Mouse (Mus musculus) lung, embryonic 15.5 days (tissue): ENCODE results near the gene Grik3. TPM values are rescaled to one million over a fixed set of nuclear protein-coding genes. Genes with fewer than 3 reads are reported as not detected.
A peak's percentile ranks its signal among the peaks of the same experiment; 100 is the strongest.

Experiments
- ATAC-seq: fragments of 200-750 bp; cut with Nextera tagmentation; 2 replicates; pipeline ENCODE4 v1.8.0; 2017; ENCODE audit warnings: moderate number of reproducible peaks, borderline replicate concordance; ENCODE audit not compliant: low FRiP score, low TSS enrichment; ENCODE audit errors: extremely low read depth
- H3K27ac ChIP-seq: fragments of 300-500 bp; sonication (generic); 2 replicates; pipeline ENCODE4 v1.5.1; 2015; ENCODE audit warnings: moderate library complexity, mild to moderate bottlenecking, inconsistent platforms
- H3K27me3 ChIP-seq: fragments of 300-500 bp; sonication (generic); 2 replicates; pipeline ENCODE4 v1.6.1; 2015; ENCODE audit warnings: inconsistent platforms
- H3K36me3 ChIP-seq: fragments of 300-500 bp; sonication (generic); 2 replicates; pipeline ENCODE4 v1.6.1; 2015; ENCODE audit warnings: inconsistent platforms
- H3K4me1 ChIP-seq: fragments of 300-500 bp; sonication (generic); 2 replicates; pipeline ENCODE4 v1.6.1; 2015; ENCODE audit warnings: inconsistent platforms
- H3K4me2 ChIP-seq: fragments of 300-500 bp; sonication (generic); 2 replicates; pipeline ENCODE4 v1.6.1; 2015; ENCODE audit warnings: inconsistent platforms, mild to moderate bottlenecking, moderate library complexity
- H3K4me3 ChIP-seq: fragments of 300-500 bp; sonication (generic); 2 replicates; pipeline ENCODE4 v1.5.1; 2015; ENCODE audit warnings: mild to moderate bottlenecking, inconsistent platforms
- H3K9ac ChIP-seq: fragments of 300-500 bp; sonication (generic); 2 replicates; pipeline ENCODE4 v1.6.1; 2015; ENCODE audit warnings: inconsistent platforms
- H3K9me3 ChIP-seq: fragments of 300-500 bp; sonication (generic); 2 replicates; pipeline ENCODE4 v1.6.1; 2016; ENCODE audit warnings: inconsistent platforms
- WGBS: fragments of 180-500 bp; shearing (Covaris S2); methylation state at CpG from one replicate; pipeline ENCODE4 v1.1.7; 2015; 5-methylcytosine and 5-hydroxymethylcytosine counted together
- polyA plus RNA-seq: library from polyadenylated mRNA; unstranded; fragments of >200 nt; fragmentation: Nextera tagmentation; extraction: Ambion mirVana; gene quantifications from 2 replicates; pipeline ENCODE4 v1.2.1, GENCODE M21; 2015

Gene Grik3
- polyA plus RNA-seq, 1 experiment from 2014 or later, result not detected

- 78% methylated on average over 9 of the region's 9 CpGs for WGBS
- Histone ChIP-seq H3K4me3 (no peak overlapping the region), H3K9me3 (no peaks in the 10 kb centered on the region), H3K27me3 (peaks cover 17% of the 10 kb centered on the region), H3K36me3 (no peaks in the 10 kb centered on the region), H3K9ac (no peak overlapping the region), H3K4me2 (no peak overlapping the region), H3K4me1 (no peaks in the 10 kb centered on the region), H3K27ac (no peak overlapping the region)
- ATAC-seq, result no peak
Observed at GRCm38 (mm10) chr4:125583272-125583671, 92.8 kb downstream of the Grik3 start.

GRCm38 (mm10) chr4:125583935-125584334 lies 93.4 kb downstream of the Grik3 start:
- Histone ChIP-seq H3K27me3 (peaks cover 20% of the 10 kb centered on the region), H3K4me1 (no peaks in the 10 kb centered on the region), H3K4me2 (no peak overlapping the region), H3K9me3 (no peaks in the 10 kb centered on the region), H3K9ac (no peak overlapping the region), H3K27ac (no peak overlapping the region), H3K4me3 (no peak overlapping the region), H3K36me3 (no peaks in the 10 kb centered on the region)
- WGBS, result 54% methylated on average over 4 of the region's 4 CpGs
- ATAC-seq, result no peak

- WGBS, result 63% methylated on average over 3 of the region's 3 CpGs
- Histone ChIP-seq H3K36me3 (no peaks in the 10 kb centered on the region), H3K27me3 (peaks cover 23% of the 10 kb centered on the region), H3K4me3 (no peak overlapping the region), H3K4me1 (no peaks in the 10 kb centered on the region), H3K9ac (no peak overlapping the region), H3K9me3 (no peaks in the 10 kb centered on the region), H3K27ac (no peak overlapping the region), H3K4me2 (no peak overlapping the region)
- ATAC-seq, result no peak
Observed at GRCm38 (mm10) chr4:125584676-125585075, 94.2 kb downstream of the Grik3 start.

GRCm38 (mm10) chr4:125587577-125587976 lies 97.1 kb downstream of the Grik3 start:
- H3K4me3 ChIP-seq, result no peak overlapping the region
- H3K36me3 ChIP-seq, result no peaks in the 10 kb centered on the region
- H3K4me1 ChIP-seq, result no peaks in the 10 kb centered on the region
- H3K9ac ChIP-seq, result no peak overlapping the region
- ATAC-seq, result no peak
- no peaks in the 10 kb centered on the region for H3K9me3 ChIP-seq
- no peak overlapping the region for H3K27ac ChIP-seq
- peaks cover 25% of the 10 kb centered on the region for H3K27me3 ChIP-seq
- 6% methylated on average over 12 of the region's 12 CpGs for WGBS
- no peak overlapping the region for H3K4me2 ChIP-seq

GRCm38 (mm10) chr4:125590241-125590919 lies 99.9 kb downstream of the Grik3 start:
- Histone ChIP-seq H3K4me3 (no peak overlapping the region), H3K4me2 (no peak overlapping the region), H3K27ac (no peak overlapping the region), H3K9ac (no peak overlapping the region), H3K27me3 (peaks cover 25% of the 10 kb centered on the region), H3K9me3 (no peaks in the 10 kb centered on the region), H3K36me3 (no peaks in the 10 kb centered on the region), H3K4me1 (no peaks in the 10 kb centered on the region)
- peak; percentile 36; the same call in 1 of the 2 replicates for ATAC-seq
- WGBS, result 3% methylated on average over 14 of the region's 14 CpGs

- H3K27ac ChIP-seq, result no peak overlapping the region
- H3K4me1 ChIP-seq, result no peaks in the 10 kb centered on the region
- peaks cover 14% of the 10 kb centered on the region for H3K27me3 ChIP-seq
- ATAC-seq, result no peak
- H3K36me3 ChIP-seq, result no peaks in the 10 kb centered on the region
- WGBS, result 10% methylated on average over 4 of the region's 4 CpGs
- H3K4me3 ChIP-seq, result no peak overlapping the region
- H3K9me3 ChIP-seq, result no peaks in the 10 kb centered on the region
- H3K9ac ChIP-seq, result no peak overlapping the region
- no peak overlapping the region for H3K4me2 ChIP-seq
Observed at GRCm38 (mm10) chr4:125592663-125593062, 102.2 kb downstream of the Grik3 start.

GRCm38 (mm10) chr4:125595011-125595410 lies 104.5 kb downstream of the Grik3 start:
- no peak for ATAC-seq
- Histone ChIP-seq H3K4me1 (no peaks in the 10 kb centered on the region), H3K4me3 (no peak overlapping the region), H3K9ac (no peak overlapping the region), H3K9me3 (no peaks in the 10 kb centered on the region), H3K36me3 (no peaks in the 10 kb centered on the region), H3K4me2 (no peak overlapping the region), H3K27ac (no peak overlapping the region), H3K27me3 (no peaks in the 10 kb centered on the region)
- 77% methylated on average over 9 of the region's 9 CpGs for WGBS

- WGBS, result 35% methylated on average over 10 of the region's 10 CpGs
- Histone ChIP-seq H3K9me3 (no peaks in the 10 kb centered on the region), H3K9ac (no peak overlapping the region), H3K4me2 (no peak overlapping the region), H3K27me3 (no peaks in the 10 kb centered on the region), H3K36me3 (no peaks in the 10 kb centered on the region), H3K4me1 (no peaks in the 10 kb centered on the region), H3K27ac (no peak overlapping the region), H3K4me3 (no peak overlapping the region)
- ATAC-seq, result no peak
Observed at GRCm38 (mm10) chr4:125598677-125599076, 108.2 kb downstream of the Grik3 start.

- Histone ChIP-seq H3K27me3 (no peaks in the 10 kb centered on the region), H3K9me3 (no peaks in the 10 kb centered on the region), H3K9ac (no peak overlapping the region), H3K27ac (no peak overlapping the region), H3K4me1 (no peaks in the 10 kb centered on the region), H3K4me2 (no peak overlapping the region), H3K36me3 (no peaks in the 10 kb centered on the region), H3K4me3 (no peak overlapping the region)
- ATAC-seq, result no peak
- 33% methylated on average over 3 of the region's 3 CpGs for WGBS
Observed at GRCm38 (mm10) chr4:125599510-125600005, 109.1 kb downstream of the Grik3 start.

- Histone ChIP-seq H3K4me3 (no peak overlapping the region), H3K27me3 (no peaks in the 10 kb centered on the region), H3K27ac (no peak overlapping the region), H3K4me1 (no peaks in the 10 kb centered on the region), H3K9me3 (no peaks in the 10 kb centered on the region), H3K36me3 (no peaks in the 10 kb centered on the region), H3K9ac (no peak overlapping the region), H3K4me2 (no peak overlapping the region)
- 61% methylated on average over 8 of the region's 8 CpGs for WGBS
- no peak for ATAC-seq
Observed at GRCm38 (mm10) chr4:125600642-125601041, 110.1 kb downstream of the Grik3 start.

GRCm38 (mm10) chr4:125601301-125601700 lies 110.8 kb downstream of the Grik3 start:
- H3K9me3 ChIP-seq, result no peaks in the 10 kb centered on the region
- H3K4me3 ChIP-seq, result no peak overlapping the region
- no peaks in the 10 kb centered on the region for H3K27me3 ChIP-seq
- H3K9ac ChIP-seq, result no peak overlapping the region
- WGBS, result 60% methylated on average over 3 of the region's 3 CpGs
- ATAC-seq, result no peak
- no peak overlapping the region for H3K4me2 ChIP-seq
- no peaks in the 10 kb centered on the region for H3K36me3 ChIP-seq
- no peaks in the 10 kb centered on the region for H3K4me1 ChIP-seq
- H3K27ac ChIP-seq, result no peak overlapping the region

GRCm38 (mm10) chr4:125604494-125604893 lies 114.0 kb downstream of the Grik3 start:
- no peak for ATAC-seq
- Histone ChIP-seq H3K27me3 (no peaks in the 10 kb centered on the region), H3K9ac (no peak overlapping the region), H3K4me1 (no peaks in the 10 kb centered on the region), H3K9me3 (no peaks in the 10 kb centered on the region), H3K27ac (no peak overlapping the region), H3K4me3 (no peak overlapping the region), H3K36me3 (no peaks in the 10 kb centered on the region), H3K4me2 (no peak overlapping the region)
- 53% methylated on average over 7 of the region's 7 CpGs for WGBS
